Mouse (Mus musculus) megakaryocyte-erythroid progenitor cell, adult 5-6 weeks (primary cell): ENCODE results near the gene Serpina10. TPM values are rescaled to one million over a fixed set of nuclear protein-coding genes. Genes with fewer than 3 reads are reported as not detected.
"Not testable (repeated sequence)": the region's sequence is repeated elsewhere in the genome, so short reads cannot be mapped to it uniquely, and the experiment has no call there.

Source experiments
- ATAC-seq: replicated peaks from 2 replicates; pipeline ENCODE4 v1.8.0; 2016; ENCODE audit warnings: mild to moderate bottlenecking, inconsistent platforms; ENCODE audit not compliant: severe bottlenecking, poor library complexity, low FRiP score, low TSS enrichment
- total RNA-seq, 2 experiments: library from RNA; stranded (forward) in 1 of 2; stranded (reverse) in 1 of 2; fragments of 200-1000, 215-1000 nt in 1 of 2; fragments of >200 nt in 1 of 2; fragmentation: Nextera tagmentation in 1 of 2; gene quantifications; 2 replicates each; pipeline ENCODE4 v1.2.3; 2014 to 2017

Serpina10 gene
- total RNA-seq (2014; fragmentation: Nextera tagmentation) (not detected in 2 replicates), total RNA-seq (2017) (not detected in 2 replicates)

DNA sequence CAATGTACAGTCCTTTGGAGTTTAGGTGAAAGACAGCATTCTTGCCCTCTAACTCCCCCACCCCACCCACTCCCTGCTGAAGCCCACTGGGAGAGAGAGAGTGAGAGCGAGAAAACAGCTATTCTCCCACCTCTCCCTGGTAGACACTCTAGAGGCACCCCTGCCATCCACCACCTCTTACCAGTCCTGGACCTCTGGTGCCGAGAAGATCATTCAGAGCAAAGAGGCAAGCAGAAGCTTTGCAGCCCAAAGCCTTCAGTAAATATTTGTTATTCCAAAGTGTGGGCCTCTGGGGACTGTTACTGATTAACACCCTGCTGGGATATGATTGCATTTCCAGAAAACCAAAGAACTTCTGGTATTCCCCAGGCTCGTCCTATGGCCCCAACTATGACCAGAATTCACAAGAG lies at the start of gene Serpina10:
TSS of gene Serpina10 (minus strand) at position 242 of the 410 bp plus-strand sequence.
- ATAC-seq = no peak

DNA sequence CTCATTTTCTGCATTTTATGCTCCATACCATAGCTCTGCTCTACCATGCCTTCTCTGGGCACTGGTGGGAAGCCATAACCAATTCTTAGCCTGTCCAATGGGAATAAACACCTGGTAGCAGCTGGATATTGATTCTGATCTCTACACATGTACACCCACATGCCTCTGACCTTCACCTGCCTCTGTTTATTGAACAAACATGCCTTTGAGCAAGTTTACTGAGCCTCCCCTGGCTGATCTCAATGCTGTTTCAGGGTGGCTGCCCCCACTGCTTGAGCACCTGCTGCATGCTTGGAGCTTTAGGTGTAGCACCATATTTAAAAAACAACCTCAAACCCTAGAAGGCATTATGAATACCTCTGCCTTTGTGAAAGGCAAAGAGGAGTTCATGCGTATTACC lies 48.6 kb upstream of the Serpina10 start:
- ATAC-seq = not testable (repeated sequence)

DNA sequence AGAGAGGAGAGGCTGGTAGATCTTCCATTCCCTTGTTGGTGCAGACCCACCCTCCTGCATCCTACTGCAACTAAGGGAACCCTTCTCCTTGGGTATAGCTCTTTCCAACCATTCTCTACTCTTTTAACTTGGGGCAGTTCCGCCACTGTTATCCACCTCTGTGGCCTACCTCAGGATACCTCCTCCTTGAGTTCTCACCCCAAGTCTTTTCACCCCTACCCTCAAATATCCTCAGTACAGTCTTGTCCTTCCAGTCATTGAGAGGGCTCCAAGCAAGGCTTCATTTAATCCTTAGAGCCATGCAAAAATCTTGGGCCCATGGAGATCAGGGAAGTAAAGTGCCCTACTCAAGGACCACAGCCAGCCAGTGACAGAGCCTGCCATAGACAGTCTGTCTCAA lies 44.8 kb upstream of the Serpina10 start, which contains the start of gene Serpina16:
TSS of gene Serpina16 (minus strand) at position 101 of the 400 bp plus-strand sequence.
- ATAC-seq = no peak

DNA sequence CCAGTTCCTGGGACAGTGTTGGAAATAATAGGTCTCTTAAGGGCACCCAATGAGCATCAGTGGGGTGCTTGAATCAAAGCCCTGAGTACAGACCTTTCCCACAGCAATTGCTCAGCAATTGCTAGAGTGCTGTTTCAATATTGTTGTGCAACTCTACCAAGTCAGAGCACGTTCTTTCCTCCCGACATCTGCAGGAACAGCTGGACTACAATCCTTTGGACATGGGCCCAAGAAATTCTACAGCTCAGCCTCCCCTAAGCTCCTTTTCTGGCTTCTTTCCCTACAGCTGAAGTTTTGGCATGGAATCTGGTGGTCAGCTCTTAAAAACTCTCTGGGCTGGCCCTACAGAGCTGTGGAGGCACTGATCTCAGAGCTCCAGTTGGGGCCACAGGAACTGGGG lies 41.9 kb upstream of the Serpina10 start:
- no peak for ATAC-seq

DNA sequence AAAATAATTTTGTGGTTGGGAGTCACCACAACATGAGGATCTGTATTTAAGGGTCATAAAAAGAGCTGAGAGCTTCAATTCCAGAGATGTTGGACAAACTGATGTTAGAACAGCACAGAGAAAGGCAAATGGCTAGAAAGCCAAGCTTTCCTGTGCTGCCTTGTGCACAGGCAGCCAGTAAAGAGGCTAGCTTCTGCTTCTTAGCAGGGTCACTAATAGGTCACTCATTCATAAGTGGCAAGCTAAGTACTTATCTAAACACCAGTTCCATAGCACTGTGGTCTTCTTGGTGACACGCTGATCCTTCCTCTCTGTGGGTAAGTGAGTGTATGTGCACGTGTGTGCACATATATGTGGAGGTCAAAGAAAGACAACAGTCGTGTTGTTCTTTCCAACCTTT lies 40.2 kb upstream of the Serpina10 start:
- no peak for ATAC-seq

DNA sequence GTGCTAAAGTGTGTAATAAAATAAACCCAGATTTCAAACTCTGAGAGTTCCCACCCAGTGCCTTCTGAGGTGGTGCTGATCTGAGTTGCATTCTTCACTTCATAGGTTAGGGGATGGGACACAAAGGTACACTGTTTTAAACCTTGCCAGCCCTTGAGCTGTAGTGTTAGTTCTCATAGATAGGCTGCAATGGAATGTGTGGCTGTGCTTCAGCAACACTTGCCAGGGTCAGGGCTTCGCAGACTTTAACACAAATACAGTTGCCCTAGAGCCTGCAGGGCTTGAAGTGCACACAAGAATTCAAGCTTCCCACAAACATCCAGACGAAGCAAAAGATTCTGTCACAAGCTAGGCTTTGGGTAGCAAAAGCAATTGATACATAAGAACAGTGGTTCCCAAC lies 39.7 kb upstream of the Serpina10 start:
- no peak for ATAC-seq

DNA sequence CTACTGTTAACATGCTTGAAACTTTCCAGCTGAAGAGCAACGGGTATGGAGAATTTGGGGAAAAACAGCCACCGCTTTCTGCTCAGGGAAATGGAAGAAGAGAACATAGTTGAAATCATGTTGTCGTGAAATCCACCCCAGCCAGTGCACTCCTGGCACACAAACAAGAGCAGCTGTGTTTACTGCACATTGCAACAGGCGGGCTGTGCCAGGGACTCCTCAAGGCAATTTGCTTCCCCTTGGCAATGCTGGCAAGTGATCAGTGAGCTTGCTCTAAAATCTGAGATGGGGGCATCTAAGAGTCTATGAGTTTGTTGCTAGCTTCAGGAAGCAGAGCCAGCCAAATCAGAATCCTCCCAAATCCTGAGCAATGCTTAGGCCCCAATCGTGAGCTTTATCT lies 39.1 kb upstream of the Serpina10 start:
- ATAC-seq = no peak

DNA sequence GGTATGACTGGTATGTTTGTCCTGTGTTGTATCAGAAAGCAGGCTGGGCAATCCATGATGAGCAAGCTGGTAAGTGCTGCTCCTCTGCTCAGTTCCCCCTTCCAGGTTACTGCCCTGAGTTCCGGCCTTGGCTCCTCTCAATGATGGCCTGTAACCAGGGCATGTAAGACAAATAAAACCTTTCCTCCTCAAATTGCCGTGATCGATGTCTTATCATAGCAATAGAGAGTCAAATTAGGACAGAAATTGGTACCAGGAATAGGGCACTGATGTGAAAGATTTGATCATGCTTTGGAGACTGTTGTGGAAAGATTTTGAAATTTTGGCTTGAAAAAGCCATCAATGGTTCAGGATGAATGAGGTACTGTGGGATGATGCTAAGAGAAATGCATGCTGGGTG lies 34.0 kb upstream of the Serpina10 start:
- ATAC-seq = no peak

DNA sequence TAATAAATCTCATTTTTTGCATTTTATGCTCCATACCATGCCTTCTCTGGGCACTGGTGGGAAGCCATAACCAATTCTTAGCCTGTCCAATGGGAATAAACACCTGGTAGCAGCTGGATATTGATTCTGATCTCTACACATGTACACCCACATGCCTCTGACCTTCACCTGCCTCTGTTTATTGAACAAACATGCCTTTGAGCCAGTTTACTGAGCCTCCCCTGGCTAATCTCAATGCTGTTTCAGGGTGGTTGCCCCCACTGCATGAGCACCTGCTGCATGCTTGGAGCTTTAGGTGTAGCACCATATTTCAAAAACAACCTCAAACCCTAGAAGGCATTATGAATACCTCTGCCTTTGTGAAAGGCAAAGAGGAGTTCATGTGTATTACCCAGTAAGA lies 30.8 kb upstream of the Serpina10 start:
- not testable (repeated sequence) for ATAC-seq

DNA sequence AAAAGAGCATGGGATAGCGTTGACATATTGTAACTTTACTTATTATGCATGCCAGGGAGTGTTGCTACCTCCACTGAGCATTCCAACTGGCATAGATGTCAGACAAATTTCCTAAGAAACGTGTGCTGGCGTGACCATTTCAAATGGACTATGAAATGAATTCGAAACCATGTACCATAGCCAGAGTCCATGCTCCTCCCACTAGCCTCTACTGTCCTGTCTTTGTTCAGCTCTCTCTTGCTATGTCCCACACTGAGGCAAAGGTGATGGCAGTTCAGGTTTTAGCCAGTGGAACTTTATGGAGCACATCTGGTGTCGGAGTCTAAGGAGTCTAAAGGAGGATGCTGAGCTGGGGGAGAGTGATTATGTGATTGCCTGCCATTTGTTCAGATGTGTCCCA lies 28.8 kb upstream of the Serpina10 start:
- ATAC-seq = no peak

DNA sequence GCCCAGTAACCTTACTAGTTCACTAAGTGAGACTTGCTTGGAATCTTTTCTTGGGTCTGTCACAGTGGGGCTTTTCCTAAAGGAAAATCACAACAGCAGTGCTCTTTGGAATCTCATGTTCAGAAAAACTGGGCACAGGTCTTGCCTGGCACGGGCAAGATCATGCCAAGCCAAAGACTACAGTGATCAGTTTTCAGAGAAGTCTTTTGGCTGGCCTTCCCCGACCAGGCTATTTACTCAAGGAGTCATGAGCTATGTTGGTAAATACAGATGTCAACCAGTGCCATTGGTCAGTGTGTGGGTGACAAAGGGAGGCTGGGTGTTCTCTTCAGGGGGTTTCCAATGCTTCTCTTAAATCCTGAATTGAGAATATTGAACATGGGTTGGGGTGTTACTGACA lies 27.9 kb upstream of the Serpina10 start:
- no peak for ATAC-seq

DNA sequence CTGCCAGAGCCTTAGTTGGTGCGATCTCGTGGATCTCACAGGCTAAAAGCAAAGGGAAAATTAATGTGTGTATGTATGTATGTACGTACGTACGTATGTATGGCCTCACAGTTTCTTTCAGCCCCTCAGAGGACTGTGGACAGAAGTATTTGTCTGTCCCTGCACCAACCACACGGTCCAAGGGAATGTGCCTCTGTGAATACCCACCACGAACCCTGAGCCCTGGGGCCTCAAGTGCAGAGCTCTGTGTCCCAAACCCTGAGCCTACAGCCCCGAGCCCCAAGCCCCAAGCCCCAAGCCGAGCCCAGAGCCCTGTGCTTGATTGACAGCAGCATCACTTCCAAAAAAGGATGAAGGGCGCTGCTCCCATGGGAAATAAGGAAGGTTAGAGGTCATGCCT lies 26.7 kb upstream of the Serpina10 start:
- ATAC-seq = no peak

DNA sequence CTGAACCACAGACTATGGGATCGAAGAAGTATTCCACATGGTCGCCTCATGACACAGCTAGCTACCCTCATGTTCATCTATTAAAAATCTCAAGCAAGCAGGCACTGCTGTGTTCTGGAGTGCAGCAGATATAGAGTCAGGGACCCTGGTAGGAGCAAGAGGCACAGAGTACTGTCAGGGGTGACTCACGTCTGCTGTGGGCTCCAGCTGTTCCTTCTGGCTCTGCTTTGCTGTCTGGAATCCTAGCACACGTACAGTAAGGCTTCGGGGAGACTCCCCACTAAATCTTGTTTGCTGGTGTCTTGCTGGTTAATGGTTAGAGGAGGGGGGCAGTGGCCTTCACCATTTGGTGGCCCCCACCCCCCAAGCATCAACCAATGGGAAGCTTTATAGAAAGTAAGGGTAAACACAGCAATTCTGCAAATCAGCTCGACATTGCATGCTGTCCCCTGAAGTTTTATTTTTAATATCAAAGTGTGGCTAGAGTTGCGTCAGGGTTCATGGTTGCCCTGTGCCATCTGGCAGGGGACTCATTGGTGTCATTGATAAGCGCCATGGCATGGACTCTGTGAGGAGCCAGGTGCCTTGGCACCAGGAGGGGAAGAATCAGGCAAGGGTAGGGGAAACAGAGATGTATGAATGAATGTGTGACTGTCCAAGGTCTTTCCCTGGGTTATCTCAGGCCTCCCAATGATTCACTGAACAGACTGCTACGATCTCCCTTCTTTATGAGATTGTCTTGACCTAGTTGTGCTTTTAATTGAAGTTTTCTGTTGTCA lies 25.8 kb upstream of the Serpina10 start, which contains the start of gene Serpina6:
TSS of gene Serpina6 (minus strand) at position 365 of the 779 bp plus-strand sequence.
- ATAC-seq = no peak

DNA sequence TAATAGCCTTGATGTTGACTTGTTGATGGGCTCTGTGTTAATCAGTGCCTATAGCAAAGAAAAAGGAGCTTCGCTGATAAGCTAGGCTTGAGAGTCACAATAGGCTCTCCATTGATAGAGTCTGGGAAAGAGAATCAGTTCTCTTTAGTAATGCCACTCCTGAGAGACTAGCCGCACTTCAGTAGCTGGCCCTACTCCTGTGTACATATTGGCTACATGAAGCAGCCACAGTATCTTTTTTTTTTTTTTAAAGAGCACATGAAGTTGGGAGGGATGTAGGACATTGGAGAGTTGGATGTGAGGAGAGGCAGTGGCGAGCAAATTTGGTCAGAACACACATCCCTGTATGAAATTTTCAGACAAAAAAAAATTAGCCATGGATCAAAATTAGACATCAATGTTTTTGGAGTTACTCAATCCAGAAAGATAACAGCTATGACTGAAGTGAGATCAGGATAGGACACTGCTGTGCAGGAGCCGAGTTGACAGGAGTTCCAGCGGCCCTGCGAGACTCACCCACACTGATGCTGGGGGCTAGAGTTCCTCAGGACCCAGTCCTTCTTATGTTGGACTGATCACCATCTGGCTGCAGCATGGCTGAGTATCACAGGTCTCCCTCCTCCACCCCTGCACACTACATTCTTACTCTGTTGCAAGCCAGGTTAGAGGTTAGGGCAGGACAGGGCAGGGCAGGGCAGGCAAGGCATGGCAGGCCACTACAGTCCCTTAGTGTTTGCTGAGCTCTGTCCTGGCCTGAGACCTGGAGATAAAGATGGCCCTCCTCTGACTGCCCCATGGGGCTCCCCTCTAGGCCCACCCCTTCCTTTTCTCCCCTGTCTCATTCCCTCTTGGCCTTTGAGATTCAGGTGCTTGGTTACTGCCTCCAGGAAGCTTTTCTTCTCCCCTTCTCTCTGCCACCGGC lies 24.1 kb upstream of the Serpina10 start:
- 0 out of 2 replicates have a peak, but pooled peaks have one; percentile 18 for ATAC-seq

DNA sequence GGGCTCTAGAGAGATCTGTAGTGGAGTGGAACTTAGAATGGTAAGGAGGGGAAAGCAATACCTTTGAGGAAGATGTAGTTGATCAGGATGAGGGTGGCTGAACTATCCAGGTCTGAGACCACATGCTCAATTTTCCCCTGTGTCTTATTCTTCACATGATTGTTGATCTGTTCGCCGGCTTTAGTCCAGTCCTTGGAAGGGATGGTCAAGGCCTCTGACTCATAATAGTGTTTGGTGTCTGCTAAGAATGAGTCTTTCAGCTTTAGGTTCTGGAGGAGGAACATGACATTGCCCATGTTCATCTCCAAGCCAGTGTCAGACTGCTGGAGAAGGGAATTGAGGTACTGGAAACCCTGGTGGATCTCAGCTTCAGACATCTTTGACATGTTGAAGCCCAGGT lies 22.6 kb upstream of the Serpina10 start:
- ATAC-seq = no peak

DNA sequence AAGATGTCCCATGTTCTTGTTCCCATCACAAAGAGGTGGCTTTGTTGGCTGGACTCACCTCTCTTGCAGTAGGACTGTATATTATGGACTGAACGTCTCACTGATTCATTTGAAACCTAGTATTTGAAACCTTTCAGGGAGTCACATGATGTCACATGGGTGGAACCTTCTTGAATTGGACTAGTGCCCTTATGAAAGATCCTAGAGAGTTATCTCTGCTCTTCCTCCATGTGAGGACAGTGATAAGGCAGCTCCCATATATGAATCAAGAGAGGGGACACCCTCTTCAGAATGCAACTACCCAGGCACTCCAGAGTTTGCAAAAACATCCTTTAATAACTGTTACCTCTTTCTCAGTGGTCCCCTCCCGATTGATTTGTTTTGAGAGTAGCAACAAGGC lies 15.1 kb upstream of the Serpina10 start:
- ATAC-seq = no peak

DNA sequence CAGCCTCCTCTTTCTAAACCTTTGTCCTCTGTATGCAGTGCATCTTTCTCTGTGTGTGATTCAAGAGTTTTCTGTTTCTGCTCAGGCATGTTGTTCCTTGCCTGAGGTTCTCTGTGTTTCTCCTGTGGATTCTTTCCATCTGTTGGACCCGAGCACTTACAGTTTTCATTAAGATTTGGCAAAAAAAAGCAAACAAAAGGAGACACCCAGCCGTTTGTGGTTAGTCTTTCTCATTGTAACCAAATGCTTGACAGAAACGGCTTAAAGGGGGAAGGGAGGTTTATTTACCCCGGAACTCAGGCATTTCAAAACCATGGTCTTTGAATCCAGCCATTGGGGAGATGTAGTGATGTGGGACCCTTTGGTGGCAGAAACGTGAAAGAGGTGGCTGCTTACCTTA lies 13.4 kb upstream of the Serpina10 start:
- ATAC-seq = no peak

DNA sequence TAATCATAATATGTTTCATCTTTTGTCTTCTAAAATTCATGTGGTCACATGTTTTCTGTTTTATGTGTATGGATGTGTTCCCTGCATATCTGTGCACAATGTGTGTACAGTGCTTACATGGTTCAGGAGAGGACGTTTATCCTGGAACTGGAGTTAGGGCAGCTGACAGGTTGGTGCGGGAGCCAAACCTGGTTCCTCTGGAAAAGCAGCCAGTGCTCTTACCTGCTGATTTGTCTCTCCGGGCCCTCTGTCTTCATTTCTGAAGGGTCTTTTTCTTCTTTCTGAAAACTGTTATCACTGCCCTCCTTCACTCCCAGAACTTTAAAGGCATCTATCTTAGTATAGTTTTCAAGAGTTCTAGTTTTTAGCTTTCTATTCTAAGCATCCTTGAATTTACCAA lies 12.6 kb upstream of the Serpina10 start:
- no peak for ATAC-seq

DNA sequence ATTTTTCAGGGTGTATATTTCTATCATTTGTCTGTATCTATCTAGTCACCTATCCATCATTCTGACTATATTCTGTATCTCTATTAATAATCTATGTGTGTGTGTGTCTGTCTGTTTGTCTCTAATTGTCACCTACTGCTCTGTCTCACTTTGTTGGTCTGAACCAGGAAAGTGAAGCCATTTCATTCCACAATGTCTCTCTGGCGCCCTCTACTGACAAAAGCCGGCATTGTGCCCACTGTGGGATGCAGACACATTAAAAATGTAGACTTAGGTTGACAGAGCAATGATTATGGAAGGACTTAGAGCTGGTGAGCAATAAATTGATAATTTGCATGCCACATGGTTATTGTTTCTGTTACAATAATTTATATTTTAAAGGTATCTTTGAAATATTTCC lies 12.1 kb upstream of the Serpina10 start:
- peak; percentile 77; the same call in 1 of the 2 replicates for ATAC-seq

DNA sequence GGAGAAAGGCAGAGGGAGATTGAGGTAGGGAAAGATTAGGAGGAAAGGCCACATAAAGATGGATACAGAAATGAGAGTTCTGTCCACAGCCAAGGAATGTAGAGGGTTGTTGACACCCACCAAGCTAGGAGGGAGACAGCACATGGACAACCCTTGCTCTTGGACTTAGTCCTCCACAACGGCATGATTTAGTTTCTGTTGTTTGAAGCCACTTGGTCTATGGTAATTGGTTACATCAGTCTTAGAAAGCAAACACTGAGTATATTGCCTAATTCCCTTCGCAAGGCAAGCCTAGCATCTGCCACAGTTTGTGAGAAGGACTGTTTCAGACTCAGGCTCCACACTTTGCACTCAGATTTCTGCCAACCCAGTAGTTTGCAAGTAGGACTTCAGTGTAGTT lies 4.6 kb upstream of the Serpina10 start:
- no peak for ATAC-seq
